Mouse (Mus musculus): Measurements from ENCODE around the gene Fgfr2. TPM values are rescaled to one million over a fixed set of nuclear protein-coding genes. Genes with fewer than 3 reads are reported as not detected.
A peak's percentile ranks its signal among the peaks of the same experiment; 100 is the strongest.

The Fgfr2 gene
- polyA plus RNA-seq, 1 experiment from 2014 or later: 169 TPM

DNA sequence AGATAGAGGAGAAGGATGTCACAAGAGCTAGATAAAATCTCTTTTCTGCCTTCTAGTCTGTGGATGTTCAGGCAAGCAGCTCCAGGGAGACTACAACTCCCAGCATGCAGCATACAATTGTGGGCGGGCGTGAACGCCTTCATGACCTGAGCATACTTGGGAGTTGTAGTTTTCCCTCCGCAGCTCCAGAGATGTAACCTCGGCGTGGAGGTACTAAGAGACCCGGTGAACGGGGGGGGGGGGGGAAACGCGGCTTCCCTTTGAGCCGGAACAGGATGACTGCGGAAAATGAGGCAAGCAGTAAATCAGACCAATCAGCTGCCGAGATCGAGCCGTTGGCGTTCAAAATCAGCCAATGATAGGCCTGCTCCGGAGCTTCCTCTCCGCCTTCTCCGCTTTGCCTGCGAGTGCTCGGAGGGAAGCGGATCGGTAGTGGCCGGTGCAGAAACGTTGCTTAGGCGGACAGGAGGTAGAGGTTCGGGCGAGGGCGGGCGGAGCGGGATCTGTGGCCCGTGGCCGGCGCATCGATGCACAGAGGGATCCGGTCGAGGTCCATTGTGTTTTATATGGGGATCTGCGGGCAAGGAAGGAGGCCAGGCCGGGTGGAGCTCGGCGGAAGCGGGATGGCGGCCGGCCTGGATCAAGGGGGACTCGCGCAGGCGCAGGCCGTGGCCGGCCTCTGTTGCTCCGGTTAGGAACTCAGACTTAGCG lies 1563.0 kb downstream of the Fgfr2 start, which contains the start of gene Bub3:
Gene Bub3, plus strand, starts transcription at position 237 of the 711 bp plus-strand sequence.
- H3K9ac ChIP-seq (replicated peaks; ENCODE audit: low read depth, low read length): peak within 1 kb of the TSS; percentile 84
- peak; percentile 93 for ATAC-seq (ENCODE audit: insufficient number of reproducible peaks, insufficient read depth, low FRiP score, low read depth)
- H3K27ac ChIP-seq (ENCODE audit: low read length): peak within 1 kb of the TSS; percentile 90
- H3K36me3 ChIP-seq (ENCODE audit: control insufficient read depth, insufficient read depth, low read length): peaks cover 29% of the 10 kb centered on the region
- H3K4me2 ChIP-seq (replicated peaks; ENCODE audit: low read depth, low read length): peak within 1 kb of the TSS; percentile 69
- H3K9me3 ChIP-seq (ENCODE audit: control insufficient read depth, low read depth, low read length): no peaks in the 10 kb centered on the region
- H3K27me3 ChIP-seq (ENCODE audit: control insufficient read depth, insufficient read depth, low read length): peaks cover 24% of the 10 kb centered on the region; the same call in 1 of the 2 replicates
- 0% methylated on average over 43 of the region's 51 CpGs for WGBS
- H3K4me1 ChIP-seq (ENCODE audit: control insufficient read depth, insufficient read depth, low read length): peaks cover 4% of the 10 kb centered on the region; the same call in 1 of the 2 replicates
- peak within 1 kb of the TSS; percentile 85 for H3K4me3 ChIP-seq (ENCODE audit: low read depth, low read length)

DNA sequence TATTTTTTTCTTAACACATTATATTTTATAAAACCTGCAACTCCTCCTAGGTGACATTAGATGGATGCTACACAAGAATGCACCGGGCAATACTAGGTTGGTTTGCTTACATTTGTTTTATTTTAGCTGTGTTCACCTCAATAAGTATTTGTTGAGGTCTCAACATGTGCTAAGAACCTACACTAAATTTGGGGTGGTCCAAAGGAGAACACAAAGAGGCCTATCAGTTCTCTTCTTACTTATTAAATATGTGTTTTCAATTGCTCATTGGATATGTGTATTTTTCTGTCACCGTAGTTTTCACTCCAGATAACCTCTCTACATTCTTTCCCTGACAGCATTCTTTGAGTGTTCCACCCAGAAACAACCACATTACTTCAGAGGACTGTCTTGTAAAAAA lies 1565.4 kb downstream of the Fgfr2 start:
- H3K27me3 ChIP-seq (ENCODE audit: control insufficient read depth, insufficient read depth, low read length): peaks cover 47% of the 10 kb centered on the region
- no peak overlapping the region for H3K9ac ChIP-seq (replicated peaks; ENCODE audit: low read depth, low read length)
- H3K4me2 ChIP-seq (replicated peaks; ENCODE audit: low read depth, low read length): no peak overlapping the region
- peaks cover 4% of the 10 kb centered on the region; the same call in 1 of the 2 replicates for H3K4me1 ChIP-seq (ENCODE audit: control insufficient read depth, insufficient read depth, low read length)
- H3K9me3 ChIP-seq (ENCODE audit: control insufficient read depth, low read depth, low read length): no peaks in the 10 kb centered on the region
- ATAC-seq (ENCODE audit: insufficient number of reproducible peaks, insufficient read depth, low FRiP score, low read depth): no peak
- peaks cover 10% of the 10 kb centered on the region for H3K36me3 ChIP-seq (ENCODE audit: control insufficient read depth, insufficient read depth, low read length)
- no peak overlapping the region for H3K4me3 ChIP-seq (ENCODE audit: low read depth, low read length)
- no peak overlapping the region for H3K27ac ChIP-seq (ENCODE audit: low read length)
- 29% methylated on average over 2 of the region's 2 CpGs for WGBS

DNA sequence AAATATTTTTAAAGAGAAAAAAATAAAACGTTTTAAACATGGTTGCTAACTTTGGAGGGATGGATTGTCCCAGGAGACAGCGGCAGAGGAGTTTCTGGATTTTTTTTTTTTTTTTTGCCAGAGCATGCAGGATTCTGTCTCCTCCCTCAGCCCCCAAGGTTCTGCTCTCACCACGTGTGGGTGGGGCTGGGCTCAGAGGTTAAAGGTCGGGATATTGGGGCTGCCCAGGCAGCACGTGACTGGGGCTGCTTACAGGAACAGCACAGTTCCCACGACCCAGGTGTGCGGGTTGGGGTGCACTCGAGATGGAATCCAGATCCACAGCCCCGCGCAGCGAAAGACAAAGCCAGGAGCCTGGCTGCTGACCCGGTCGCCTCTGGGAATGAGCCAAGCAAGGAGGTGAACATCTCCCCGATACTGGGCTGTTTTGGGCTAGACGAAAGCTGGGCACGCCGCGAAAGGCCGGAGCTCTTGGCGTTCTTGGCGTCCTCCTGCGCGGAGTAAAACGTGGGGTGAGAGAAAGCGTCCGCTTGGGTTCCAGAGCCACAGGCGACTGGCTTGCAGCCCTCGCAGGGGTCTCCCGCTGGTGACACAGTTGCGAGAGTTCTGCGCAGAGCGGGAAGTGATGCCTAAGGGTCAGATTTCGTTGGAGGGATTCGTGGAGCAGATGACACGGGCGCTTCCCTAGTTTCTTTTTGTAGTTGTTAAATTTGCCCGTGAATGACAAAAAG lies 1566.4 kb downstream of the Fgfr2 start:
- Histone ChIP-seq H3K9me3 (ENCODE audit: control insufficient read depth, low read depth, low read length) (no peaks in the 10 kb centered on the region), H3K4me1 (ENCODE audit: control insufficient read depth, insufficient read depth, low read length) (no peaks in the 10 kb centered on the region; the same call in 1 of the 2 replicates), H3K4me2 (replicated peaks; ENCODE audit: low read depth, low read length) (no peak overlapping the region), H3K9ac (replicated peaks; ENCODE audit: low read depth, low read length) (no peak overlapping the region), H3K27me3 (ENCODE audit: control insufficient read depth, insufficient read depth, low read length) (peaks cover 56% of the 10 kb centered on the region), H3K36me3 (ENCODE audit: control insufficient read depth, insufficient read depth, low read length) (no peaks in the 10 kb centered on the region), H3K4me3 (ENCODE audit: low read depth, low read length) (no peak overlapping the region), H3K27ac (ENCODE audit: low read length) (no peak overlapping the region)
- ATAC-seq (ENCODE audit: insufficient number of reproducible peaks, insufficient read depth, low FRiP score, low read depth): no peak
- WGBS: 1% methylated on average over 37 of the region's 37 CpGs

DNA sequence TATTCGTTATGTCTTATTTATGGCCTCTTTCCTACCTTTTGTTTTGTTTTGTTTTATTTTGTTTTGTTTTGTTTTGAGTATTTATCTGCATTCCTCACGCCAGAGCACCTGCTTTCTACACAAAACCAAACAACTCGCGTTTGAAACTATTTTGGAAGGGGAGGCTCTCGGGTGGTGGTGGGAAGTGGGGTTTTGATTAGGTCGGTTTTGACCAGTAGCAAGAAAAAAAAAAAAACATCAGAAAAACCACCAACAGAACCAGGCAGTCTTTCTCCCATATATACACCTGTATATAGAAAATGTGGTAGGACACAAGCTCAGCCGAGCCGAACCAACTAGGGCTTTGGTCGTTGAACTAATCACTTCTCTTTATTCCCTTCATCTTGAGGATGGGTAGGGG lies 1567.0 kb downstream of the Fgfr2 start:
- Histone ChIP-seq H3K4me1 (ENCODE audit: control insufficient read depth, insufficient read depth, low read length) (no peaks in the 10 kb centered on the region), H3K4me3 (ENCODE audit: low read depth, low read length) (no peak overlapping the region), H3K9me3 (ENCODE audit: control insufficient read depth, low read depth, low read length) (no peaks in the 10 kb centered on the region), H3K27me3 (ENCODE audit: control insufficient read depth, insufficient read depth, low read length) (peaks cover 61% of the 10 kb centered on the region), H3K36me3 (ENCODE audit: control insufficient read depth, insufficient read depth, low read length) (no peaks in the 10 kb centered on the region), H3K9ac (replicated peaks; ENCODE audit: low read depth, low read length) (no peak overlapping the region), H3K4me2 (replicated peaks; ENCODE audit: low read depth, low read length) (no peak overlapping the region), H3K27ac (ENCODE audit: low read length) (no peak overlapping the region)
- ATAC-seq (ENCODE audit: insufficient number of reproducible peaks, insufficient read depth, low FRiP score, low read depth): no peak
- WGBS: 2% methylated on average over 9 of the region's 9 CpGs

DNA sequence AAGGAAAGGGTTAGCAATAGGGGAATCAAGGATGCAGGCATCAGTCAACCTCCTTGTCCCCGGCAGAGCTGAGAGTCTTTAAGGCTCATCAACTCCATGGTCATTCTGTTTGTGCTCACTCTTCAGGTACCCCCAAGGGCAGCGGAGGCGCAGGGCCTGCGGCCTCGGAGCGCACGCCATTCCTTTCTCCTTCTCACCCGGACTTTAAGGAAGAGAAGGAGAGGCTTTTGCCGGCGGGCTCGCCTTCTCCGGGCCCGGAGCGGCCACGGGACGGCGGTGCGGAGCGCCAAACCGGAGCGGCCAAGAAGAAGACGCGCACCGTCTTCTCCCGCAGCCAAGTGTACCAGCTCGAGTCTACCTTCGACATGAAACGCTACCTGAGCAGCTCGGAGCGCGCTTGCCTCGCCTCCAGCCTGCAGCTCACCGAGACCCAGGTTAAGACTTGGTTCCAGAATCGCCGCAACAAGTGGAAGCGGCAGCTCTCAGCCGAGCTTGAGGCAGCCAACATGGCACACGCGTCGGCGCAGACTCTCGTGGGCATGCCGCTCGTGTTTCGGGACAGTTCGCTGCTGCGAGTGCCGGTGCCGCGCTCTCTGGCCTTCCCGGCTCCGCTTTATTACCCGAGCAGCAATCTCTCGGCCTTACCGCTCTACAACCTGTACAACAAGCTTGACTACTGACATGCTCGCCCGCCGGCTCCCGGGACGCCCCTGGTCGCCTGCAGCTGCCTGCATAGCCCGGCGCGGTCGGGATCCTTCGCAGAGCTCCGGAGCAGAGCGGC lies 1567.7 kb downstream of the Fgfr2 start:
- ATAC-seq (ENCODE audit: insufficient number of reproducible peaks, insufficient read depth, low FRiP score, low read depth): no peak
- no peaks in the 10 kb centered on the region for H3K9me3 ChIP-seq (ENCODE audit: control insufficient read depth, low read depth, low read length)
- peak overlapping the region; percentile 15 for H3K4me3 ChIP-seq (ENCODE audit: low read depth, low read length)
- H3K36me3 ChIP-seq (ENCODE audit: control insufficient read depth, insufficient read depth, low read length): no peaks in the 10 kb centered on the region
- H3K4me1 ChIP-seq (ENCODE audit: control insufficient read depth, insufficient read depth, low read length): no peaks in the 10 kb centered on the region
- no peak overlapping the region for H3K9ac ChIP-seq (replicated peaks; ENCODE audit: low read depth, low read length)
- no peak overlapping the region for H3K27ac ChIP-seq (ENCODE audit: low read length)
- H3K27me3 ChIP-seq (ENCODE audit: control insufficient read depth, insufficient read depth, low read length): peaks cover 66% of the 10 kb centered on the region
- WGBS: under 1% methylated on average over 68 of the region's 68 CpGs
- H3K4me2 ChIP-seq (replicated peaks; ENCODE audit: low read depth, low read length): peak overlapping the region; percentile 16; the same call in 1 of the 2 replicates

DNA sequence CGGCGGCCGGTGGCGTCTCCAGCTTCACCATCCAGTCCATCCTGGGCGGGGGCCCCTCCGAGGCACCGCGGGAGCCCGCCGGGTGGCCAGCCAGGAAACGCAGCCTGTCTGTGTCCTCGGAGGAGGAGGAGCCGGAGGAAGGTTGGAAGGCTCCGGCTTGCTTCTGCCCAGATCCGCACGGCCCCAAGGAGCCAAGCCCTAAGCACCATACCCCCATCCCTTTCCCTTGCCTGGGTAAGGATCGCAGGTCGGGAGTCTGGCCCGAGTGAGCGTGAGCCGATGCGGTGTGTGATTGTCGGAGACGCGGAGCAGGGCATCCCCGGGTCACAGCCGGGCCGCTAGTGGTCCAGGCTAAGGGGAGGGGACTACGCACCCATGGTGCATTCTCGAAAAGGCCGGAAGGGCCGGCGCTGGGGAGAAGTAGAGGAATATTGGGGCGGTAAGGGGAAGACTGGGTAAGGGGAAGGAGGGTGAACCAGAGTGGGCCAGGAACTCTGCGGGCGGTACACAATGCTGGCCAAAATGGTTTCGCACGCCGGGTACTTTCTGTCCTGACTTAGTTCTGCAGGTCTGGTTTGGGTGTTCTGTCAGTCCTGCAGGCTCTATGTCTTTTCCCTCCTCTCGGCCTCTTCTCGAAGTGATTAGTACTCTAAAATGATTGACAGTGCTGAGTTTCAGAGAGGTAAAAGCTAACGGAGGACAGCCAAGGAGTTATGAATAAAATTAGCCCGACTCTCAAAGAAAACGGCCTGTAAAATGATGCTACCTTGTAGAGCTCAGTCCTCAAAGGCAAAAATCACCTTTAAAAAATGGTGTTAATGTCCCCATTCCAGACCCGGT lies 1568.6 kb downstream of the Fgfr2 start:
- Histone ChIP-seq H3K36me3 (ENCODE audit: control insufficient read depth, insufficient read depth, low read length) (no peaks in the 10 kb centered on the region), H3K4me2 (replicated peaks; ENCODE audit: low read depth, low read length) (peak overlapping the region; percentile 42), H3K9ac (replicated peaks; ENCODE audit: low read depth, low read length) (no peak overlapping the region; the same call in 1 of the 2 replicates), H3K4me3 (ENCODE audit: low read depth, low read length) (peak overlapping the region; percentile 27), H3K9me3 (ENCODE audit: control insufficient read depth, low read depth, low read length) (no peaks in the 10 kb centered on the region), H3K4me1 (ENCODE audit: control insufficient read depth, insufficient read depth, low read length) (no peaks in the 10 kb centered on the region), H3K27ac (ENCODE audit: low read length) (no peak overlapping the region), H3K27me3 (ENCODE audit: control insufficient read depth, insufficient read depth, low read length) (peaks cover 75% of the 10 kb centered on the region)
- peak; percentile 46; the same call in 1 of the 2 replicates for ATAC-seq (ENCODE audit: insufficient number of reproducible peaks, insufficient read depth, low FRiP score, low read depth)
- 1% methylated on average over 44 of the region's 45 CpGs for WGBS

DNA sequence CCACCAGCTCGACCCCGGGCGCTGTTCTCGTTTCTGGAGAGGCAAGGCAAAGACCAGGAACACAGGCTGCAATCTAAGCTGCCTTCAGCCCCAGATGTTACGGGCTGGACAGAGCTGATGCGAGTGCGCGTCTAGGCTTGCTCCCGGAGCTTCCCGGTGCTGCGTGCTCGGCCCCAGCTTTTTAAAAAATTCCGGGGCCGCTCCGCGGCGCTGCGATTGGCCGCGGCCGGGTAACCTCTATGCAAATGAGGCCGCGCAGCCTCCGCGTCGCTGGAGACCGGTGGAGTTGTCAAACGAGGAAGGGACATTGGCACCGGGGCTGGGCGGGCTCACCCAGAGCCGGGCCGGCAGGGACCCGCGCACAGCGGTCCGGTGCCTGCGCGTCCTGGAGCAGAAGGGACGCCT lies 1569.4 kb downstream of the Fgfr2 start:
- no peaks in the 10 kb centered on the region for H3K36me3 ChIP-seq (ENCODE audit: control insufficient read depth, insufficient read depth, low read length)
- ATAC-seq (ENCODE audit: insufficient number of reproducible peaks, insufficient read depth, low FRiP score, low read depth): peak; percentile 29; the same call in 1 of the 2 replicates
- H3K4me3 ChIP-seq (ENCODE audit: low read depth, low read length): peak overlapping the region; percentile 27
- no peak overlapping the region for H3K9ac ChIP-seq (replicated peaks; ENCODE audit: low read depth, low read length)
- under 1% methylated on average over 39 of the region's 39 CpGs for WGBS
- peak overlapping the region; percentile 42 for H3K4me2 ChIP-seq (replicated peaks; ENCODE audit: low read depth, low read length)
- no peak overlapping the region for H3K27ac ChIP-seq (ENCODE audit: low read length)
- no peaks in the 10 kb centered on the region for H3K4me1 ChIP-seq (ENCODE audit: control insufficient read depth, insufficient read depth, low read length)
- H3K27me3 ChIP-seq (ENCODE audit: control insufficient read depth, insufficient read depth, low read length): peaks cover 81% of the 10 kb centered on the region
- no peaks in the 10 kb centered on the region for H3K9me3 ChIP-seq (ENCODE audit: control insufficient read depth, low read depth, low read length)

Measured in stomach, embryonic 14.5 days (tissue).